ENCODE assay signal across 11 mouse cellular contexts in genomic region chr10:42189674-42190434, GRCm38 (mm10).
DNase-seq lines count a peak whose midpoint lies in the region; ATAC-seq lines count a peak whose summit lies in the region.
"Had no signal": no experiment of that assay in that cellular context is flagged by ENCODE, and none has a peak within 500 bp of the region (broad histone marks: within the 10 kb centered on the region; RNA-seq: fewer than 3 reads in every experiment).

No protein-coding gene starts in this region.

- H3K4me3 ChIP-seq in intestine, embryonic 15.5 days (replicated peaks): no peak overlapping the region
- H3K4me3 ChIP-seq in liver, embryonic 16.5 days (ENCODE audit: low read depth, low read length): no peak overlapping the region
- H3K4me3 ChIP-seq: myocyte had no signal

- no peaks in the 10 kb centered on the region for H3K9me3 ChIP-seq in intestine, embryonic 15.5 days
- no peaks in the 10 kb centered on the region for H3K9me3 ChIP-seq in liver, embryonic 16.5 days (replicated peaks; ENCODE audit: control insufficient read depth, low read length)

- H3K27ac ChIP-seq in intestine, embryonic 15.5 days: no peak overlapping the region
- no peak overlapping the region for H3K27ac ChIP-seq in liver, embryonic 16.5 days (ENCODE audit: low read length)

- no peak overlapping the region; the same call in 1 of the 2 replicates for H3K9ac ChIP-seq in intestine, embryonic 15.5 days
- H3K9ac ChIP-seq in liver, embryonic 16.5 days (ENCODE audit: low read depth, low read length): no peak overlapping the region

- WGBS in intestine, embryonic 15.5 days: 42% methylated on average over 13 of the region's 13 CpGs
- 56% methylated on average over 13 of the region's 13 CpGs for WGBS in liver, embryonic 16.5 days (ENCODE audit: insufficient replicate concordance)

- H3K27me3 ChIP-seq in intestine, embryonic 15.5 days (replicated peaks): no peaks in the 10 kb centered on the region
- no peaks in the 10 kb centered on the region for H3K27me3 ChIP-seq in liver, embryonic 16.5 days (ENCODE audit: control insufficient read depth, insufficient read depth, low read depth, low read length)

- H3K4me2 ChIP-seq in intestine, embryonic 15.5 days (replicated peaks): no peak overlapping the region; the same call in 1 of the 2 replicates
- H3K4me2 ChIP-seq in liver, embryonic 16.5 days (ENCODE audit: low read depth, low read length): no peak overlapping the region

- peaks cover 36% of the 10 kb centered on the region for H3K4me1 ChIP-seq in intestine, embryonic 15.5 days (replicated peaks)
- peaks cover 30% of the 10 kb centered on the region for H3K4me1 ChIP-seq in liver, embryonic 16.5 days (ENCODE audit: control insufficient read depth, low read depth, low read length)

- H3K36me3 ChIP-seq in intestine, embryonic 15.5 days: peaks cover 9% of the 10 kb centered on the region; the same call in 1 of the 2 replicates
- H3K36me3 ChIP-seq in liver, embryonic 16.5 days (ENCODE audit: control insufficient read depth, insufficient read depth): peaks cover 53% of the 10 kb centered on the region

- peak; percentile 57; the same call in 1 of the 2 replicates for ATAC-seq in intestine, embryonic 15.5 days
- peak; percentile 33 for ATAC-seq in liver, embryonic 16.5 days (ENCODE audit: low read depth)
- ATAC-seq: forebrain, embryonic 14.5 days had no signal

- peak; percentile 42 for DNase-seq in kidney, adult 18-20 months
- DNase-seq in kidney, postnatal 10 days: no peak
- DNase-seq in adrenal gland, postnatal 36 days: peak; percentile 72 to 73
- no peak for DNase-seq in layer of hippocampus, adult 11-12 months (ENCODE audit: low spot score)
- DNase-seq in urinary bladder, postnatal 10 days (ENCODE audit: low spot score): no peak
- DNase-seq in layer of hippocampus, postnatal 25 days (ENCODE audit: extremely low spot score in 1 of 2, low spot score in 1 of 2): no peak
- DNase-seq: lung, postnatal 10 days had no signal

Comparison
In these comparisons a context has a peak if more than half of its experiments do, and no peak if none do; other contexts are left out.
1. DNase-seq: peak in kidney, adult 18-20 months (single experiment) and adrenal gland, postnatal 36 days (2 of 2); none in kidney, postnatal 10 days (single experiment), layer of hippocampus, adult 11-12 months (single experiment), urinary bladder, postnatal 10 days (single experiment) and layer of hippocampus, postnatal 25 days (0 of 2).